Mouse (Mus musculus): ENCODE results near the gene Apc2.

- TF ChIP-seq CTCF (IDR thresholded peaks at IDR 0.05; ENCODE audit: borderline replicate concordance, control insufficient read depth, extremely low read depth, insufficient read depth, low read length, poor library complexity) (peak; percentile 95), POLR2A (IDR thresholded peaks at IDR 0.05; ENCODE audit: control insufficient read depth, extremely low read depth, insufficient read depth, low read length, poor library complexity) (no peak)
Observed at GRCm38 (mm10) chr10:80339941-80340750, 44.4 kb downstream of the Apc2 start.
